Mouse (Mus musculus) layer of hippocampus, adult 2 months (tissue): Measurements from ENCODE around the gene Stard13. TPM values are rescaled to one million over a fixed set of nuclear protein-coding genes. Genes with fewer than 3 reads are reported as not detected.

Experiments
- DNase-seq, 2 experiments: peaks; one replicate each; pipeline ENCODE4 v3.0.0; 2022; ENCODE audit warnings: low spot score in 2 of 2
- H3K27ac ChIP-seq: fragments of 200-600 bp; 2 replicates; pipeline ENCODE4 v1.8.1; 2022
- H3K4me3 ChIP-seq: fragments of 200-600 bp; 2 replicates; pipeline ENCODE4 v1.8.1; 2022; ENCODE audit warnings: mild to moderate bottlenecking
- CTCF ChIP-seq: fragments of 200-600 bp; conservative IDR thresholded peaks from 2 replicates; pipeline ENCODE4 v1.8.1; 2022; ENCODE audit warnings: antibody characterized with exemption, mild to moderate bottlenecking, moderate library complexity
- total RNA-seq, 2 experiments: library from RNA; stranded (reverse); gene quantifications; 2 replicates each; pipeline ENCODE4 v1.2.3; 2021

The Stard13 gene
- total RNA-seq, 2 experiments from 2014 or later: 18.1 to 24.8 TPM

GRCm38 (mm10) chr5:151070896-151071295, 162.7 kb downstream of the Stard13 start:
- Histone ChIP-seq H3K27ac (peak overlapping the region; percentile 68), H3K4me3 (no peak overlapping the region)
- TF ChIP-seq CTCF: no peak
- no peak for DNase-seq

GRCm38 (mm10) chr5:151069569-151069968, 164.1 kb downstream of the Stard13 start:
- H3K4me3 ChIP-seq: no peak overlapping the region
- DNase-seq: no peak
- H3K27ac ChIP-seq: peak overlapping the region; percentile 68
- TF ChIP-seq CTCF: no peak

GRCm38 (mm10) chr5:151066016-151066415, 167.6 kb downstream of the Stard13 start:
- no peak for TF ChIP-seq CTCF
- DNase-seq: no peak
- H3K27ac ChIP-seq: peak overlapping the region; percentile 65; the same call in 1 of the 2 replicates
- H3K4me3 ChIP-seq: no peak overlapping the region

GRCm38 (mm10) chr5:151065228-151065627, 168.4 kb downstream of the Stard13 start:
- no peak for TF ChIP-seq CTCF
- no peak for DNase-seq

GRCm38 (mm10) chr5:151061942-151062341, 171.7 kb downstream of the Stard13 start:
- peak; percentile 54 for TF ChIP-seq CTCF
- Histone ChIP-seq H3K27ac (no peak overlapping the region), H3K4me3 (no peak overlapping the region)
- DNase-seq: no peak

More at GRCm38 (mm10) chr5:151065228-151065627, 168.4 kb downstream of the Stard13 start:
- Histone ChIP-seq H3K4me3 (no peak overlapping the region), H3K27ac (peak overlapping the region; percentile 24)

- TF ChIP-seq CTCF: peak; percentile 37
- H3K4me3 ChIP-seq: no peak overlapping the region
- DNase-seq: no peak
- H3K27ac ChIP-seq: peak overlapping the region; percentile 75
Measured at GRCm38 (mm10) chr5:151060476-151060875, 173.2 kb downstream of the Stard13 start.

GRCm38 (mm10) chr5:151059772-151060171, 173.9 kb downstream of the Stard13 start:
- DNase-seq: peak in 1 of 2 experiments; percentile 61
- Histone ChIP-seq H3K27ac (peak overlapping the region; percentile 75), H3K4me3 (no peak overlapping the region)
- TF ChIP-seq CTCF: no peak

- DNase-seq: no peak
- H3K4me3 ChIP-seq: no peak overlapping the region
- no peak for TF ChIP-seq CTCF
- peak overlapping the region; percentile 75 for H3K27ac ChIP-seq
Measured at GRCm38 (mm10) chr5:151059352-151059751, 174.3 kb downstream of the Stard13 start.

GRCm38 (mm10) chr5:151057716-151058115, 175.9 kb downstream of the Stard13 start:
- H3K27ac ChIP-seq: peak overlapping the region; percentile 80
- DNase-seq: no peak
- H3K4me3 ChIP-seq: no peak overlapping the region
- no peak for TF ChIP-seq CTCF

- H3K27ac ChIP-seq: peak overlapping the region; percentile 80
- TF ChIP-seq CTCF: peak; percentile 22; the same call in 1 of the 2 replicates
- DNase-seq: no peak
- H3K4me3 ChIP-seq: no peak overlapping the region
Measured at GRCm38 (mm10) chr5:151056920-151057294, 176.7 kb downstream of the Stard13 start.

GRCm38 (mm10) chr5:151056255-151056919, 177.2 kb downstream of the Stard13 start:
- peak overlapping the region; percentile 80 for H3K27ac ChIP-seq
- no peak for TF ChIP-seq CTCF
- no peak for DNase-seq
- no peak overlapping the region for H3K4me3 ChIP-seq

GRCm38 (mm10) chr5:151055426-151056090, 178.1 kb downstream of the Stard13 start:
- TF ChIP-seq CTCF: peak; percentile 47
- Histone ChIP-seq H3K4me3 (no peak overlapping the region), H3K27ac (peak overlapping the region; percentile 80)
- no peak for DNase-seq

- TF ChIP-seq CTCF: no peak
- no peak for DNase-seq
- H3K27ac ChIP-seq: peak overlapping the region; percentile 58; the same call in 1 of the 2 replicates
- no peak overlapping the region for H3K4me3 ChIP-seq
Measured at GRCm38 (mm10) chr5:151054743-151055114, 178.9 kb downstream of the Stard13 start.
